Mouse (Mus musculus) liver, embryonic 14.5 days (tissue): ENCODE results near the gene Bri3bp. TPM values are rescaled to one million over a fixed set of nuclear protein-coding genes. Genes with fewer than 3 reads are reported as not detected.

Source experiments
- ATAC-seq: fragments of 200-750 bp; cut with Nextera tagmentation; 2 replicates; pipeline ENCODE4 v1.8.0; 2017; ENCODE audit warnings: moderate number of reproducible peaks, mild to moderate bottlenecking, moderate library complexity; ENCODE audit not compliant: insufficient read depth
- DNase-seq, 3 experiments: peaks; one replicate each; pipeline ENCODE4 v3.0.0-alpha.2; 2012 to 2013; ENCODE audit warnings: low read depth in 3 of 3, low spot score in 3 of 3
- H3K27ac ChIP-seq: fragments of 300-500 bp; sonication (generic); 2 replicates; pipeline ENCODE4 v1.5.1; 2014; ENCODE audit warnings: moderate library complexity, mild to moderate bottlenecking, control low read depth, inconsistent platforms
- H3K27me3 ChIP-seq: fragments of 300-500 bp; sonication (generic); 2 replicates; pipeline ENCODE4 v1.6.1; 2014; ENCODE audit warnings: mild to moderate bottlenecking, low read length, moderate library complexity; ENCODE audit not compliant: control insufficient read depth, insufficient read depth
- H3K36me3 ChIP-seq: fragments of 300-500 bp; sonication (generic); replicated peaks from 2 replicates; pipeline ENCODE4 v1.6.1; 2014; ENCODE audit warnings: low read depth; ENCODE audit not compliant: control insufficient read depth, insufficient read depth
- H3K4me1 ChIP-seq, 2 experiments: fragments of 200-500 bp in 1 of 2; fragments of 300-500 bp in 1 of 2; sonication (generic) in 1 of 2; replicated peaks; 2 replicates each; pipeline ENCODE4 v1.6.1; 2012 to 2014; ENCODE audit warnings: antibody characterized with exemption in 1 of 2, inconsistent platforms in 1 of 2, low read length in 1 of 2; ENCODE audit not compliant: control insufficient read depth in 2 of 2, insufficient read depth in 2 of 2
- H3K4me2 ChIP-seq: fragments of 300-500 bp; sonication (generic); 2 replicates; pipeline ENCODE4 v1.6.1; 2014; ENCODE audit warnings: low read depth, mild to moderate bottlenecking, control low read depth, moderate library complexity
- H3K4me3 ChIP-seq, 2 experiments: fragments of 200-500 bp in 1 of 2; fragments of 300-500 bp in 1 of 2; sonication (generic) in 1 of 2; 2 replicates each; pipeline ENCODE4 v1.5.1; 2012 to 2014; ENCODE audit warnings: low read depth in 2 of 2, low read length in 2 of 2, mild to moderate bottlenecking in 2 of 2, control low read depth in 1 of 2, inconsistent platforms in 1 of 2, moderate library complexity in 1 of 2; ENCODE audit not compliant: insufficient read depth in 1 of 2
- H3K9ac ChIP-seq: fragments of 300-500 bp; sonication (generic); replicated peaks from 2 replicates; pipeline ENCODE4 v1.6.1; 2014; ENCODE audit warnings: mild to moderate bottlenecking, control low read depth, moderate library complexity
- H3K9me3 ChIP-seq: fragments of 300-500 bp; sonication (generic); 2 replicates; pipeline ENCODE4 v1.6.1; 2016; ENCODE audit warnings: low read length, mixed read lengths; ENCODE audit not compliant: control insufficient read depth
- CTCF ChIP-seq: IDR thresholded peaks from 2 replicates; pipeline ENCODE4 v1.5.1; 2016; ENCODE audit warnings: antibody characterized with exemption, low read depth, control low read depth
- EP300 ChIP-seq: IDR thresholded peaks from 2 replicates; pipeline ENCODE4 v1.6.1; 2016; ENCODE audit warnings: antibody characterized with exemption, low read depth
- WGBS: fragments of 180-500 bp; shearing (Covaris S2); extraction: QIAGEN DNeasy Blood & Tissue Kit; methylation state at CpG from one replicate; pipeline ENCODE4 v1.1.7; 2014; ENCODE audit not compliant: insufficient replicate concordance; 5-methylcytosine and 5-hydroxymethylcytosine counted together
- polyA plus RNA-seq, 2 experiments: library from polyadenylated mRNA; depleted of rRNA in 1 of 2; stranded (reverse) in 1 of 2; unstranded in 1 of 2; fragments of >200 nt; fragmentation: Nextera tagmentation in 1 of 2; extraction: Ambion mirVana in 1 of 2; gene quantifications; 2 replicates each; pipeline versions ENCODE4 v1.2.1 to v1.2.3; 2012 to 2014

The Bri3bp gene
- polyA plus RNA-seq, 2 experiments, result 4.9 to 16.4 TPM

- Histone ChIP-seq H3K4me1 (no peaks in the 10 kb centered on the region), H3K4me2 (no peak overlapping the region), H3K9me3 (no peaks in the 10 kb centered on the region), H3K27ac (no peak overlapping the region), H3K36me3 (no peaks in the 10 kb centered on the region; the same call in 1 of the 2 replicates), H3K9ac (no peak overlapping the region), H3K27me3 (no peaks in the 10 kb centered on the region), H3K4me3 (no peak overlapping the region)
- ATAC-seq, result no peak
- no peak for DNase-seq
- no peak for TF ChIP-seq CTCF
- TF ChIP-seq EP300, result no peak
- 77% methylated on average over 5 of the region's 5 CpGs for WGBS
Observed at GRCm38 (mm10) chr5:125493093-125493423, 51.7 kb downstream of the Bri3bp start.

GRCm38 (mm10) chr5:125495655-125496054 lies 54.3 kb downstream of the Bri3bp start:
- H3K27ac ChIP-seq, result no peak overlapping the region
- H3K4me3 ChIP-seq, result no peak overlapping the region
- no peak for ATAC-seq
- no peaks in the 10 kb centered on the region; the same call in 1 of the 2 replicates for H3K36me3 ChIP-seq
- H3K4me2 ChIP-seq, result no peak overlapping the region
- no peak for DNase-seq
- no peaks in the 10 kb centered on the region for H3K4me1 ChIP-seq
- 75% methylated on average over 10 of the region's 10 CpGs for WGBS
- no peaks in the 10 kb centered on the region for H3K9me3 ChIP-seq
- no peak overlapping the region for H3K9ac ChIP-seq
- TF ChIP-seq EP300 (no peak), CTCF (no peak)
- H3K27me3 ChIP-seq, result no peaks in the 10 kb centered on the region

DNA sequence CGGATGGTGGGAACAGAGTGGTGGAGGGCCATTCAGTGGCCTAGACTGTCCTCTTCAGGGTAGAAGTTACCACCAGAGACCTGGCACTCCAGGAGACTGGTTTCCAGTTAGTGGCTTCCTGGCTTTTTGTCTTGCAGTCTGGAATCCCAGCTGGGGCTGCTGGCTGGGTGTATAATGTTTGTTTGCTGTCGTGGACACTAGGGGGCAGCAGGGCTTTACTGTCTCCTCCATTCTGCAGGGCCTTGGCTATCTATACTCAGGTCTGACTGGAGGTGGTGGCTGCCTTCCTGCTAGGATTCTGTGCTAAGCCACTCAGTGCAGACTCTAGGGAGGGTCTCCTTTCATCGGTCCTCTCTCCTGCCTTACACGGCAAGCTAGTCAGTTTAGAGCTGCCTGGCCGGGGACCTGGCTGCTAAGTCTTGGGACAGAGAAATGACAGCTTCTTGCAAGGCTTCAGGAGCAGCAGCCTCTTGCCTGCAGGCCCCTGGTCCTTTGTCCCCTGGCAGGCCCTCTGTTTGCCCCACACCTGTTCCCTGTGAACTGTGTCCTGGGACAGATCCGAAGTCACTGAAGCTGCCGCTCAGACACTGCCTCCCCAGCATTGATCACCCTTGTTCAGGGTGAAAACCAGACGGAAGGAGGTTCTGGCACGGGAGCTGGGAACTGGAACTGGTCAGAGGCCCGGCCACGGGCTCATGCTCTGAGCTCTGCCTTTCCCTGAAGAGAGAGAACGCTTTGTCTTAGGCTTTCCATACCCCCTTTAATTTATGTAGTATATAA lies 56.6 kb downstream of the Bri3bp start:
- H3K4me2 ChIP-seq, result no peak overlapping the region
- no peak overlapping the region for H3K4me3 ChIP-seq
- H3K27ac ChIP-seq, result no peak overlapping the region
- WGBS, result 64% methylated on average over 12 of the region's 12 CpGs
- DNase-seq (no peak), ATAC-seq (no peak)
- no peaks in the 10 kb centered on the region; the same call in 1 of the 2 replicates for H3K36me3 ChIP-seq
- H3K4me1 ChIP-seq, result no peaks in the 10 kb centered on the region
- no peak overlapping the region for H3K9ac ChIP-seq
- TF ChIP-seq EP300 (no peak), CTCF (peak; percentile 83)
- H3K27me3 ChIP-seq, result no peaks in the 10 kb centered on the region
- no peaks in the 10 kb centered on the region for H3K9me3 ChIP-seq

- WGBS, result 59% methylated on average over 6 of the region's 6 CpGs
- no peaks in the 10 kb centered on the region; the same call in 1 of the 2 replicates for H3K36me3 ChIP-seq
- no peaks in the 10 kb centered on the region for H3K27me3 ChIP-seq
- no peak overlapping the region for H3K27ac ChIP-seq
- no peaks in the 10 kb centered on the region for H3K9me3 ChIP-seq
- ATAC-seq (no peak), DNase-seq (no peak)
- H3K9ac ChIP-seq, result no peak overlapping the region
- no peak for TF ChIP-seq EP300
- no peak for TF ChIP-seq CTCF
- H3K4me1 ChIP-seq, result no peaks in the 10 kb centered on the region
- no peak overlapping the region for H3K4me2 ChIP-seq
- no peak overlapping the region for H3K4me3 ChIP-seq
Observed at GRCm38 (mm10) chr5:125501505-125501904, 60.1 kb downstream of the Bri3bp start.

DNA sequence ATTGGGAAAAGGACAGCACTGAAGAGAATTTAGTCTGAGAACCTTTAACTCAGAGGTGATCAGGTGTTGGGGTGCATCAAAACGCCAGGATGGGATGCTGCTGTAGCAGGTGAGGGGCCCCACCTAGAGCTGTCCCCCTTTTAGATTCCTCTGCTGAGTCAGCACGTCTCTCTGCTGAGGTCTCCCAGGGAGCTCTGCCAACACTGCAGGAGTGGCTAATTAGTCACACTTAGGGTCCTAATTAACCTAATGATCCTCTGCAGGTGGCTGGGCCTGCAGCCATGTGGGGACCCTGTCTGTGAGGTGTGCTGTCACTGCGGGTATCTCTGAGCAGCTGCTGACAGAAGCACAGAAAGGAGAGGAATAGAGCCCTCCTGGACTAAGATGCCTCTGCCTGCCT lies 60.8 kb downstream of the Bri3bp start:
- no peaks in the 10 kb centered on the region for H3K4me1 ChIP-seq
- no peak for DNase-seq
- no peaks in the 10 kb centered on the region for H3K9me3 ChIP-seq
- no peaks in the 10 kb centered on the region; the same call in 1 of the 2 replicates for H3K36me3 ChIP-seq
- H3K9ac ChIP-seq, result no peak overlapping the region
- no peaks in the 10 kb centered on the region for H3K27me3 ChIP-seq
- no peak overlapping the region for H3K27ac ChIP-seq
- WGBS, result 55% methylated on average over 3 of the region's 3 CpGs
- H3K4me3 ChIP-seq, result no peak overlapping the region
- no peak for ATAC-seq
- TF ChIP-seq CTCF, result no peak
- no peak for TF ChIP-seq EP300
- no peak overlapping the region for H3K4me2 ChIP-seq
